Mouse (Mus musculus): Measurements from ENCODE around the gene Psd. TPM values are rescaled to one million over a fixed set of nuclear protein-coding genes. Genes with fewer than 3 reads are reported as not detected.

Gene Psd
- polyA plus RNA-seq (2012; rRNA removed; ENCODE audit: low replicate concordance): 2.5 and 5.7 TPM in 2 replicates

GRCm38 (mm10) chr19:46326756-46327305 lies at the start of gene Psd:
Gene Psd (minus strand): TSS chr19:46327156.

GRCm38 (mm10) chr19:46350168-46350932 lies 23.4 kb upstream of the Psd start, which contains the start of gene 2310034G01Rik:
Gene 2310034G01Rik (minus strand): TSS chr19:46350302.

GRCm38 (mm10) chr19:46338331-46338936 lies 11.5 kb upstream of the Psd start, which contains the start of gene Cuedc2:
Gene Cuedc2 (minus strand): TSS chr19:46338702.

GRCm38 (mm10) chr19:46328081-46329030 lies 1.4 kb upstream of the Psd start, which contains the start of gene Fbxl15:
Gene Fbxl15 (plus strand): TSS chr19:46328184.

GRCm38 (mm10) chr19:46304216-46304841 lies 22.6 kb downstream of the Psd start, which contains the start of gene Nfkb2:
Gene Nfkb2 (plus strand): TSS chr19:46304320.

Other genes with a start within 250 kb of the Psd start
- 1.9 and 13.0 TPM in 2 replicates for gene Elovl3, start 195.3 kb downstream of the Psd start, polyA plus RNA-seq (2012; rRNA removed; ENCODE audit: low replicate concordance)
- 0.10 and 1.1 TPM in 2 replicates for gene Pitx3, start 178.8 kb downstream of the Psd start, polyA plus RNA-seq (2012; rRNA removed; ENCODE audit: low replicate concordance)
- gene Gbf1, start 174.6 kb downstream of the Psd start, polyA plus RNA-seq (2012; rRNA removed; ENCODE audit: low replicate concordance): 75.0 and 139 TPM in 2 replicates
- gene Nfkb2, start 22.8 kb downstream of the Psd start, polyA plus RNA-seq (2012; rRNA removed; ENCODE audit: low replicate concordance): 68.3 and 139 TPM in 2 replicates
- gene Fbxl15, start 1.0 kb upstream of the Psd start, polyA plus RNA-seq (2012; rRNA removed; ENCODE audit: low replicate concordance): 15.5 and 33.7 TPM in 2 replicates
- 50.5 and 53.3 TPM in 2 replicates for gene Cuedc2, start 11.5 kb upstream of the Psd start, polyA plus RNA-seq (2012; rRNA removed; ENCODE audit: low replicate concordance)
- 18.6 and 29.8 TPM in 2 replicates for gene Mfsd13a, start 14.0 kb upstream of the Psd start, polyA plus RNA-seq (2012; rRNA removed; ENCODE audit: low replicate concordance)
- gene 2310034G01Rik, start 23.1 kb upstream of the Psd start, polyA plus RNA-seq (2012; rRNA removed; ENCODE audit: low replicate concordance): 0.69 and 1.1 TPM in 2 replicates
- 93.6 and 128 TPM in 2 replicates for gene Actr1a, start 68.6 kb upstream of the Psd start, polyA plus RNA-seq (2012; rRNA removed; ENCODE audit: low replicate concordance)
- gene Sufu, start 69.7 kb upstream of the Psd start, polyA plus RNA-seq (2012; rRNA removed; ENCODE audit: low replicate concordance): 18.6 and 25.1 TPM in 2 replicates
- gene Trim8, start 174.5 kb upstream of the Psd start, polyA plus RNA-seq (2012; rRNA removed; ENCODE audit: low replicate concordance): 34.8 and 83.0 TPM in 2 replicates
- 10.4 and 23.6 TPM in 2 replicates for gene Arl3, start 246.0 kb upstream of the Psd start, polyA plus RNA-seq (2012; rRNA removed; ENCODE audit: low replicate concordance)
- gene Sfxn2, start 246.2 kb upstream of the Psd start, polyA plus RNA-seq (2012; rRNA removed; ENCODE audit: low replicate concordance): 3.3 and 5.6 TPM in 2 replicates